Mouse (Mus musculus) cerebral cortex, adult 2 months (tissue): Measurements from ENCODE around the gene Fxyd6.

Source experiments
- WGBS: fragments of 180-500 bp; shearing (Covaris S2); methylation state at CpG from one replicate; pipeline ENCODE4 v1.1.7; 2018; 5-methylcytosine and 5-hydroxymethylcytosine counted together

Fxyd6 gene

DNA sequence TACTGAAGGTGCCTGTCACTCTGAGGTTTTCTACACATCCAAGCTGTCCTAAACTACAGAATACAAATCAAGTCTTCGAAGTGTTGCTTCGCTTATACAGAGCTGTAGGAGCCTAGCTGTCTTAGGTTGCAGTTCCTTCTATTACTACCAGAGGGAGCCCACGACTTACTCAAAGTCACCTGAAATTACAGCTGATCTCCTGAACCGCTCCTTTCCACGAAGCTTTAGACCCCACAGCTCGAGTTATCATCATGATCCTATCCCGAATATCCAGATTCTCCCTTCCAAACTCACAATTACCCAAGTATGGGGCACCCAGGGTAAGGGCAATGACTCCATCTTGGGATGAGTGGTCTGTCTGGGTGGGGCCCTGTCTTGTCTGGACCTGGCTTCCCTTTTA lies 41.8 kb downstream of the Fxyd6 start:
- WGBS = 14% methylated on average over 7 of the region's 7 CpGs

DNA sequence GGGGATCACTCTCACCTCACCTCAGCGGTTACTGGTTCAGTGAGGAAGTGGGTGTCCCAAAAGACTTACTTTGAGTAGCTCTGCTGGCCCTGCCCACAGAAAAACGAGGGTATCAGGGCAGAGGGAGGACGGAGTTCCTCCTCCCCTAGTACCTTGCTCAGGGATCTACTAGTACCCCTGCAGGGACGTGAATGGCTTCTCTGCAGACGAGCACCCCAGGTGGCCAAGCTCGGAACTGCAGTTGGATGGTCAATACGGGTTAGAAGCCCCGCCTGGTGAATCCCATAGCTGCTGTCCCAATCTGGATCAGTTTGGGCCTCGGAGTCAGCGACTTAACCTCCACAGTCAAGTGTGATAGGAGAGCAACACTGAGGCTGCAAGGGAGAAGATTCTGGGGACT lies 42.3 kb downstream of the Fxyd6 start:
- WGBS = 5% methylated on average over 10 of the region's 10 CpGs

GRCm38 (mm10) chr9:45412700-45413477 lies 42.9 kb downstream of the Fxyd6 start:
- 78% methylated on average over 4 of the region's 4 CpGs for WGBS

DNA sequence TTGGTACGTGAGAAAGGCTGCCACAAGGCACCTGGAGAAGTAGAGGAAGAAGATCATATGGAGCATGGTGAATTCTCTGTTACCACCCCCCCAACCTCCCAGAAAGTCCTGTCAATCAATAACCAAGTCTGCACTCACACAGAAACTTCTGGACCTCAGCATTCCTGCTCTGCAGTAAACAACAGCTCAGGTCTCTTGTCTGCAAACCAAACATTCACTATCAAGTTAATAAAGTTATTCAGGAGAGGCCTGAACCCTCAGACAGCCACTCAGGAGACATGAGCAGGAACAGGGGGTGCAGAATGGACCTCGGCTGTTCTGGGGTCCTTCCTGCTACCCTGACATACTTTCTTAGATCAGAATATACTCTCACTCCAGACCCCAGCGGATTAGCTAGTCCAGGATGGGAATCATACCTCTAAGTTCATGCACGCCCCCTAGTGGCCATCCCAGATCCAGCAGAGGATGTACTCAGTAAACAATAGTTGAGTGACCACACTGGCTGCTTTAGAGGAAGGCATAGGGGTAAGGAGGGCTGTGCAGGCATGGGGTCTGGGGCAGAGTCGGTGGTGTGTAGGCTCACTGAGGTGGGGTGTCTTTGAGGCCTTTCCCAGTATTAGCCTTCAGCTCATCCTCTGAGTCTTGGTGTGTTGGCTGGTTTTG lies 43.6 kb downstream of the Fxyd6 start:
- WGBS = 68% methylated on average over 5 of the region's 5 CpGs

GRCm38 (mm10) chr9:45415912-45416311 lies 45.9 kb downstream of the Fxyd6 start:
- WGBS = 43% methylated on average over 4 of the region's 4 CpGs

- WGBS = 27% methylated on average over 8 of the region's 8 CpGs
Observed at GRCm38 (mm10) chr9:45417245-45417644, 47.3 kb downstream of the Fxyd6 start.

DNA sequence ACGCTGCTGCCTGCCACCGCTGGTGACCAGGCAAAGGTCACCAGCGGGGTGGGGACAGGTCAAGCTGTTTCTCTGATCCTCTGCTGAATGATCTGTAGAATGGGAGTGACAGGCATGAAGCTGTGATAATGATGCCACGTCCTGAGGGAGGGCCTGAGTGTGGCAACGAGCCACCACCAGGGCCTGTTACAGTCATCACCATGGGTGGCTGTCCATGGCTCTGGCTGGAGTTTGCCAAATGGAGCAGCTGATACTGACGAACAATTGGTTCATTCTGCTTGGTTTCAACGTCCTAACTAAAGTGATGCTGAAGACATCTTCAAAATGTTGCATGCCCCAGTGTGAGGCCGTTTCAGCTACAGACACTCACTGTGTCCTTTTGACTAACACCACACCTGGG lies 48.3 kb downstream of the Fxyd6 start:
- WGBS = 69% methylated on average over 8 of the region's 8 CpGs

- WGBS = 72% methylated on average over 8 of the region's 8 CpGs
Observed at GRCm38 (mm10) chr9:45421209-45421608, 51.2 kb downstream of the Fxyd6 start.

- 82% methylated on average over 7 of the region's 7 CpGs for WGBS
Observed at GRCm38 (mm10) chr9:45422761-45423298, 52.8 kb downstream of the Fxyd6 start.

DNA sequence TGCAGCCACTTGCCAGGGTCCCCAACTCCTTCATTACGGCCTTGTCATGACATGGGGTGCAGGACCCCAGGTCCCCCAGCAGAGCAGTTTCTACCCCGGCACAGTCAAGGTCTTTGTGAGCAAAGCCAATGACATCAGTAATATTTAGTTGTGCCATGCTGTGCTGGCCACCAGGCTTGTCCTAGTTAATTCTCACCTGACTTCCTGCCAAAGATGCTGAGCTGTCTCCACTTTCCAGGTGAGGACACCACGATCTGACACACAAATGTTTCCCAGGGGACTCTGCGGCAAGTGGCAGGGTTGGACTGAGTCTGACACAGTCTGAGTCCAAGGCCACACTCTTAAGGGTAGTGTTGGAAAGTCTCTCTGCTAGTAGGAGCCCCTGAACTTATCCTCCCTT lies 56.5 kb downstream of the Fxyd6 start, which contains the start of gene Dscaml1:
TSS of gene Dscaml1 (plus strand) at position 173 of the 400 bp plus-strand sequence.
- WGBS = 90% methylated on average over 4 of the region's 4 CpGs

GRCm38 (mm10) chr9:45429392-45429791 lies 59.4 kb downstream of the Fxyd6 start:
- 38% methylated on average over 5 of the region's 5 CpGs for WGBS

GRCm38 (mm10) chr9:45429951-45430697 lies 60.1 kb downstream of the Fxyd6 start:
- 3% methylated on average over 54 of the region's 54 CpGs for WGBS

DNA sequence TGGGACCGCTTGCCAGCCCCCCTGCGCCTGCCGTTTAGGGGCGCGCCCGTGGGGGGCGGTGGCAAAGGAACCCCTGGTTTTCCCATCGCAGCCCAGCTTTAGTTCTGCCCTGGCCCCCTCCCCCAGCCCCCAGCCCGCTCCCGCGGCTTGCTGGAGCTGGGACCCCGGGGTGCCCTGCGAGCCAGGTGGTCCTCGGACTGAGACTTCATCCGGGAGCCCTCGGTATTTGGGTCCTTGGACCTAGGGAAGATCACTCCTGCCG lies 60.6 kb downstream of the Fxyd6 start:
- WGBS = 2% methylated on average over 17 of the region's 17 CpGs

- 4% methylated on average over 26 of the region's 26 CpGs for WGBS
Observed at GRCm38 (mm10) chr9:45431150-45431549, 61.2 kb downstream of the Fxyd6 start.

GRCm38 (mm10) chr9:45432639-45433038 lies 62.7 kb downstream of the Fxyd6 start:
- WGBS = 19% methylated on average over 12 of the region's 12 CpGs

DNA sequence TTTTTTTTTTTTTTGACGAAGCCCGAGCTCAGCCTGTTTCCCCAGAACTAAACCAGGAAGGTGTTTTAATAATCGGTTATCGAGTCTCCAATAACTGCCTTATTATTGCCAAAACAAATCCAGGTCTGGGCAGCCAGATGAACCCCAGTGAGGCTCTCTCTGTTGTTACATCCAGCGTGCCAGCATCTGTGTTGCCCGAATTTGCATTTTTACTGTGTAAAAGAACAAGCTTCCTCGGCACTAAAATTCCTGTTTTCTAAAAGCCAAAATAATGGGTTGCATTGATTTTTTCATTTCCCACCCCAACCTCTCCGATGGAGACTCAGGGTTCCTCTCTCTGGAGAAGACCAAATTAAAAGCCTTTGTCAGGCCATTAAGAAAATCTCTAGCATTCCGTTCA lies 63.1 kb downstream of the Fxyd6 start:
- WGBS = 25% methylated on average over 9 of the region's 9 CpGs

DNA sequence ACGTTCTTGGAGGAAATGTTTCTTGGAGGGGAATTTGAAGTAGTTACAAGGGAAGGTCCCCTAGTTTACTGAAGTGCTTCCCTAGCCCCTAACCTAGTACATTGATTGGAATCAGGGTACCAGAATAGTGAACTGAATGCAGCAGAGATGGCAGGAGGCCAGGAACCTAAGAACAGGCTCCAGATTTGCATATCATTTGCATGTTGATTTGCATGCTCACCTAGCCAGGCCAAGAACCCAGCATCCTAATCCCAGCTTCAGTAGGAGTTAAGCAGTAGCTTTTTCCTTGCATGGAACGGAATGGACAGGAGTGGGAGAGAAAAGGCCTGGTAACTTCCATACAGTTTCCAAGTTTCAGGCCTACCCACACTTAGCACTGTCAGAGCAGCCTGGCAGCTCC lies 64.2 kb downstream of the Fxyd6 start:
- WGBS = 30% methylated on average over 2 of the region's 2 CpGs

- whole genome bisulfite sequencing = 67% methylated on average over 4 of the region's 4 CpGs
Observed at GRCm38 (mm10) chr9:45439025-45439424, 69.0 kb downstream of the Fxyd6 start.

DNA sequence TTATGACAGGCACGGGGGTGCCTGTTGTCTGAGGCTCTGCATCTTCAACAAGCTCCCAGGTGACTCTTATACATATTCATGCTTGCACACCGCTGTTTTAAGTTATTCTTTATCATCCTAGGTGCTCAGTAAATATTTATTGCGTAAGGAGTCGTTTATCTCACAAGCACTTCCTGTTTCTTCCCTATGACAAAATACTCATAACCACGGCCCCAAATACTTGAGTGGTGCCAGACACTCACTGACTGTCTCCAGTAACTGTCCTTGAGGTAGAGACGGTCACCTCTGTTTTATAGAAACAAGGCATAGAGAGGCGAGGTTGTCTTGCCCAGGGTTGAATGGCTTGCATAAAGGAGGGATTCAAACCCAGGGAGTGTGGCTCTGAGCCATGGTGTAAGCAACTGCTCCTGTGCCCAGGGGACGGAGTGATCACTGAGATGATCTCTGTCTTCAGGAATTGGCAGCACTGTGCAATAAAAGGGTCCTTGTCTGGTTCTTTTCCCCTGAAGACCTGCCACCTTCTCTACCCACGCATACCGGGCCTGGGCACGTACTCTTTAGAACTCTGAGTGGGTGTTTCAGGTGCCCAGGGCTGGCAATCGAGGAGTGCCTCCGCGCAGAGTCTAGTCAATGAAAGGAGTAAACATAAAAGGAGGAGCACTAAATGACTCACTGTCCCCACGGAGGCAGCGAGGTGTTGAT lies 70.2 kb downstream of the Fxyd6 start:
- WGBS = 62% methylated on average over 16 of the region's 16 CpGs

- WGBS = 90% methylated on average over 5 of the region's 5 CpGs
Observed at GRCm38 (mm10) chr9:45444251-45444798, 74.3 kb downstream of the Fxyd6 start.
